Mouse (Mus musculus) thymus, postnatal 36 days (tissue): ENCODE results near the gene Csk.

Source experiments
- DNase-seq, 2 experiments: peaks; one replicate each; pipeline ENCODE4 v3.0.0; 2022; ENCODE audit warnings: mixed read lengths in 2 of 2

Csk gene

DNA sequence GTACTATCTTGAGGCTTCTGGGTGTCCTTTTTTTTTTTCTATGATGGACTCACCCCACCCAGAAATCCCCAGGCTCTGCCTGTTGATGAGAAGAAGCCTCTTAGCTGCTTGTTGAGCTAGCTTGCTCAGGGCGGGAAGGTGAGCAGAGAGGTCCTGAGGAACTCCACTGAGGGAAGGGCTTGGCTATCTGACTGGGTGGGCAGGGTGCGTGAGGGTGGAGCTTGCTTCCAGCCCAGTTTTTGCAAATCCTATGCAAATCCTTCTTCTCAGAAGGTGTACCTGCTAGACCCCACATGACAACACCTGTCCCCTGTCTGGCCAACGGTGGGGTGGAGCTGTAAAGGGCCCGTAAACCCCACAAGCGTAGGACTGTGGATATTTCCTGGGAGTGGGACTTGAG lies at the start of gene Csk:
TSS of gene Csk (minus strand) at position 349 of the 400 bp plus-strand sequence.
- peak; percentile 21 to 23 for DNase-seq

DNA sequence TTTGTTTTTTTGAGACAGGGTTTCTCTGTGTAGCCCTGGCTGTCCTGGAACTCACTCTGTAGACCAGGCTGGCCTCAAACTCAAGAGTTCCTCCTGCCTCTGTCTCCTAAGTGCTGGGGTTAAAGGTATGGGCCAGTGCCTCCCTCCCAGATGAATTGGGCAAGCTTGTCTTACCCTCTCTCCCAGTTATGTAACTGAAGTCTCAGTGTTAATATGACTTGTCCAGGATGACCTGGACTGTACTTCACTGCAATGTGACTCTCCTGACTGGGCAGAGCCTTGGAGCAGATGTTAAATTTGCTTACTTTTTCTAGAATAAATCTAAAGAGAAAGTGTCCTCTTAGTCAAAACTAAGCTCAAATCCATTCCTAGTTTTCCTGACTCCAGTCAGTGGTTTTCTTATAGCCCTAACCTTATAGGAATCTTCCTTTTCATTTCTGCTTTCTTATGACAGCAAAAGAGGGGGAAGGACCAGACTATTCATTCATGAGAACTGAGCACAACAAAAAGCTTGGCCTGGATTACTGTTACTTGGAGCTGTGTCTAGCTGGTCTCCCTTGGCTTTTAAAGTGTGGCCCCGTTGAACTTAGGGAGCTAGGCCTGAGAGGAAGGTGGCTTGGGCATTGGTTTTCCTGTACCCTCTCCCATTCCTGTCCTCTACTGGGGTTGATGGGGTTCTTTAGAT lies 45.2 kb upstream of the Csk start:
- DNase-seq = no peak

DNA sequence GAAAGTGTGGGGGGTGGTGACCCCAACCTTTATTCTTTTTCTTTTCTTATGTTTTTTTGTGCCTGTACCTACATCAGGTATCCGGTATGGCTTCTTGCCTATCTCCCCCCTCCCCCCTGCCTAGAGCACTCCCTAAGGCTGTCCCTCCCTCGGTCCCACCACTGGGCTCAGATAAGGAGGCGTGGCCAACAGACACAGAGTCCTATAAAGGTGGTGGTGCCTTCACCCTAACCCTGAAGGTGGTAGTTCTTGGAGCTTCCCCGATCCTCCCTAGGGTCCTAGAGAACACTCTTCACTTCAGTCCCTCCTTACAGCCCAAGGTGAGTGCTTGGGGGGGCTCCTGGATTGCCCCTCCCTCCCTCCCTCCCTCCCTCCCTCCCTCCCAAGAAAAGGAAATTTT lies 43.9 kb upstream of the Csk start:
- no peak for DNase-seq

DNA sequence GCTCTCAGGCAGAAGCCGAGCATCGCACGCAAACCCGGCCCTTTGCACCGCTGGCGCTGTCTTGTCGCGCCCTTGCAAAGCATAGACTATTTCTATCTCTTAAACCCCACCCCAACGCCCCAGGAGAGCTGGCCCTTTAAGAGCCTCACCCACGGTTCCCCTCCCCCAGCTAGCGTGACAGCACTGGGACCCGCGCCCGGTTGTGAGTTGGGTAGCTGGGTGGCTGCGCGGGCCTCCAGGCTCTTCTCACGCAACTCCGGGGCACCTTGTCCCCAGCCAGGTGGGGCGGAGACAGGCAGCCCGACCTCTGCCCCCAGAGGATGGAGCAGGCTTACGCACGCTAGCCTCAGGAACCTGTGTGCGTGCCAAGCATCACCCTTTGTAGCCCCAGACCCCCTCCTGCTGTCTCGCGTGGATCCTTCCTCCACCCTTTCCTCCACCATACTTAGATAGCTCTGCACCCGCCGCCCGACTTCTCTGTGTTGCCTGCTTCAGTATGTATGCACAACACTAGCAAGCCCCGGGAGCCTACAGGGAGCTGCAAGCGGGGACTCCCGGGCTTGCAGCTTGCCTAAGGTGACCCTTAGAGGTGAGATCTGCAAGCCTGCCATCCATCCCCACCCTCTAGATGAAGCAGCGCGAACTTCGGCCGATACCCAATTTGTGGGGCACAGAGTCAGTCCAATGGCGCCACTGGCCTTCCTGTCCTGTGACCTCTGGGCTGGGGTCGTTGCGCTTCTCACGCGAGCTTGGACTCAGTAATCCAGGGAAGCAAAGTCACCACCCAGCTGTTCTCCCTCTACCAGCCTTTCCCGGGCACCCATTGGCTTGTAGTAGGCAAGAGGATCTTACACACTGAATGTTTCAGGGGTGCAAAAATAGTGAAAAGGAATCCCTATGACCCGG lies 43.2 kb upstream of the Csk start:
- DNase-seq = peak in 1 of 2 experiments; percentile 20

DNA sequence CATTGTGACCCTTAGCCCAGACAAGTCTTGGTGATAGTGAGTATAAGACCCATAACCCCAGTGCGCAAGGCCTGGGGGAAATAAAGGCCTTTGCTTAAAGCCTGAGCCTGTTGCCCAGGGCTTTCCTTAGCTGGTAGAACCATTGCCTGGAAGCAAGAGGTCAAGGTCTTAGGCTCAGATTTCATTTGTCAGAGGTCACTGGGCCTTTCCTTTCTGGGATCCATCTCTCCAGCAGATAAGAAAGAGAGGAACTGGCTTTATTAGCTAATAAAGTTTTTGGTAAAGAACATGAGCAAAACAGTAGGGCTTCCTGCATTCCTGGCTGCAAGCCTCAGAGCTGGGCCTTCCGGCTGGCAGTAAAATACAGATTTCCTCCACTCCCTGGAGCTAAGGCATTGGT lies 40.7 kb upstream of the Csk start:
- DNase-seq = no peak

DNA sequence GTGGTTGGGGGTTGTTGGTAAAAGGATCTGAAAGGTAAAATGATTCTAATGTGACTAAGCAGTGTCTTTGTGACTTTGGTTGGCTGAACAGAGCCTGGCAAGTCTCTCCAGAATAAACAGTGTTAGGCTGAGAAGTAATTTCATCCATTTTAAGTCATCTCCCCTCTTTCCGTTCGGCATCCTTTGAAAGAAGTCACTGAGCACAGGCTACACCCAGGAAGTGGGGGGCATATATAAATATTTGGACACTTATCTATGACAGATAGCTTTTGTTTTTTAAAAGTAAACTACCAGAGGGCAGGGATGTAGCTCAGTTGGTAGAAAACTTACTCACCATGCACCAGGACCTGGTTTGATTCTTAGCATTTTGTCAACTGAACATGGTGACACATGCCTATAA lies 35.2 kb upstream of the Csk start:
- DNase-seq = no peak

DNA sequence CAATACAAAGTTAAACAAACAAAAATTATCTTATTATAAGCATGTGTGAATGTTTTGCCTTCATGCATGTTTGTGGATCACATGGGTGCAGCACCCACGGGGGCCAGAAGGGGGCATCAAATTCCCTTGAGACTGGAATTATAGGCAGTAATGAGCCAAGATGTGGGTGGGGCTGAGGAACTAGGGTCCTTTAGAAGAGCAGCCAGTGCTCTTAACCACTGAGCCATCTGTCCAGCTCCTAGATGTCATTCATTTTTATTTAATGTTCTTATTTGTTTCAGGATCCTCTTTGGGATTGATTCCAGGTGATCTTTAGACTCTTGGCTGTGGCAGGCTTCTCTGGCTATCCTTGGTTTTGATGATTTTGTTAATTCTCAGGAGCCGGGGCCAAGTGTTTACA lies 34.7 kb upstream of the Csk start:
- DNase-seq = peak in 1 of 2 experiments; percentile 33

DNA sequence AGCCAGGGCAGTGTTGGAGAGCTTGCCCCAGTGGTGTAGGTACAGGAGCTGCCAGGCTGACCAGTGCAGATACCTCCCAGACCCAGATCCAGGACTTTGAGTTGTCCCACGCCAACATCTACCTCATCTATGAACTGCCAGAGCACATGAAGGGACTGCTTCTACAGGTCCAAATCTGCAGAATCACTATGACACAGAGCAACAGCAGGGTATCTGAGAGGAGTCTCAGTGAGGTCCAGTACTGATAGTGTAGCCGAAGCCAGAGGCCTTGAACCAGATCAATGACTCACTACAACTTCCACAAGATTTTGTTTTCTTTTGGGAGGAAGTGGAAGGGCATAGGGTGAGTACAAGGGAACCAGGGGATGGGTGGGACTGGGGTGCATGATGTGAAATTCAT lies 34.3 kb upstream of the Csk start, which contains the start of gene Cyp1a1:
TSS of gene Cyp1a1 (plus strand) at position 178 of the 400 bp plus-strand sequence.
- DNase-seq = no peak

DNA sequence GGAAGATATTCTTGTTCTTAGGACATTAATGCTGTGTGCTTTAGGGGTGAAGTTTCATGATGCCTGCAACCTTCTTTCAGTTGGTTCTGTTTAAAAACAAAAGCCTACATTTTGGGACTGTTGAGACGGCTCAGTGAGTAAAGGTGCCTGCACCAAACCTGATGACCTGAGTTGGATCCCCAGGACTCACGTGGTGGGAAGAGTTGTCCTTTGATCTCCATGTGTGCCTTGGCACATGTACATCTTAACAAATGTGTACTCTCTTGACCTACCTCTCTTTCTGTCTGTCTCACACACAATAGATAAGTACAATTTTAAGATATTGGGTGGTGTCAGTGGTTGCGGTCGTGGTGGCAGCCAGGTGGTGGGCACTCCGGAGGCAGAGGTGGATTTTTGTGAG lies 32.6 kb upstream of the Csk start:
- DNase-seq = no peak

DNA sequence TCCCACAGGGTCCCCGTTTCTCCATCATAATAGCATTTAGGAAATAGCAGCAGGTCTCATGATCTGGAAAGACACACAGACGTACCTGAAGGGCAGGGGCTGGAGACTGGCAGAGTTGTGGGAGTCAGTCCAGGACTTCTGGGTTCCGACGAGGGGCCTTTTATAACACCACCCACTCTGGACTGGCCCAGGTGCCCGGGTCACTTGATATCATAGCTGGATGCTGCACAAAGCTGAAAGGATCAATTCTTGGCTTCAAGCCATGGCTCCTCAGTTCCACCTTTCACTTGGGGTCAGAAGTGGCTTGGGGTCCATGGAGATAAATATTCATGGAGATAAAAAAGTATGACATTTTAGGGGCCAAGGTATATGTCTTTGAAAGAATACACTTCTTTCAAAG lies 30.1 kb upstream of the Csk start, which contains the start of gene Cyp1a2:
TSS of gene Cyp1a2 (minus strand) at position 184 of the 400 bp plus-strand sequence.
- no peak for DNase-seq

DNA sequence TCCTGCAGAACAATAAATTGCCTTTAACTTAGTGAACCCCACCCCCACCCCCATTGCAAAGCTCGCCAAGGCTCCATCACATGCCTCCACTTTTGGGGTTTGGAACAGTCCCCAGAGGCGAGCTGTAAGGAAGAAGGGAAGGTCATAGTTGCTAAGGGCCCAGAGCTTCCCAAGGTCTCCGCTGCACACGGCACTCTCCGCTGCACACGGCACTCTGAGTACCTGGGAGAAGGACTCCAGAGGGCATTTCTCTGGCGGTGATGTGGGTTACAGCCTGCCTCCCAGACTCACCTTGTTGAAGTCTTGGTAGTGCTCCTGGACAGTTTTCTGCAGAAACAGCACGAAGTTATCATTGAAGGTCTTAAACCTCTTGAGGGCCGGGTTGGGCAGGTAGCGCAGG lies 28.0 kb upstream of the Csk start:
- DNase-seq = no peak

DNA sequence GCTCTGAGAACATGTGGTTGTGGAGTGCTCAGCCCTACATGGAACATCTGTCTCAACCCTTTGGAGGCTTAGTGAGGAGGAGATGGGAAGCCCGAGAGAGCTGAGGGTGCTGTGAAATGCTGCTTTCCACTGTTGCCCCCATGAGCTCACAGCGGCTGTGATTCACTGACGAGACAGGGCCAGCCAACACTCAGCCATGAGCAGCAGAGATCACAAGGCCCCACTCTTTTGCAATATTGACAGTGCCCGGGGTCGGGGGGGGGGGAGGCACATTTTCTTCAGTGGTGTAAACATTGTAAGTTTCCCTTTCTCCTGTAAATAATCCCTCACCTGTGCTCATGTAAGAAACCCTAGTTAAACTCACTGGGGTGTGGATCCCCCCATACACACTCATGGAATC lies 18.1 kb upstream of the Csk start:
- DNase-seq = no peak

DNA sequence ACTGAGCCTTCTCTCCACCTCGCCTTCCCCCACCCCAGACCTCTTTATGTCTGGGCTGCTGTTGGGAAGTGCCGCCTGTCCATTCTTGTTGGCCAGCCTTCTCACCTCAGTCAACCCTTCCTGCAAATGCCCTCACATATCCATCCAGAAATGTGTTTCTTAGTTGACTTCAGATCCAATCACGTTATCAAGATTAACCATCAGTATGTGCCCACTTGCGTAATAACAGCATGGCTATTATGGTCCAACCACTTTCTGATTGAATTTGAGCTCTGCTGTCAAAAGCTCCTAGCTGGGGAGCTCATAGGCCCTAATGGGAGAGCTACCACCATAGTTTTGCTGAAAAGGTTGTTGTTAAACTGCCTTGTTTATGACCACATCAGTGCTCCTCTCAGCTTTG lies 17.6 kb upstream of the Csk start:
- DNase-seq = no peak

DNA sequence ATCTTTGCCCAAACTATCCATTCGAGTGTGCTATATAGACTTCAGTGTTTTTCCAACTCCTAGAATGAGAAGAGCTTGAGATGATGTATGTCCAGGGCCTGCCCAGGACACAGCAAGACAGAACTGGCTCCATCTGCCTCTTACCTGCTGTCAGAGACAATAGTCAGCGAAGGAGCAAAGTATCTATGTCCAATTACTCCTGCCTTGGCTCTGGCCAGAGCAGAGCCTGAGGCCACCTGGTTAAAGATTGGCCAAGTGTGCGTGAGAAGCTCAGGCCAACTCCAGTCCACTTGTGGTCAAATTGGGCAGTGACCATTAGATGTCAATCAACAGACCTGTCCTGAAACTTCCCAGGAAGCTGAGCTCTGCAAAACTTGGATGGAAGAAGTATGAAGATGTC lies 16.1 kb upstream of the Csk start:
- DNase-seq = no peak

DNA sequence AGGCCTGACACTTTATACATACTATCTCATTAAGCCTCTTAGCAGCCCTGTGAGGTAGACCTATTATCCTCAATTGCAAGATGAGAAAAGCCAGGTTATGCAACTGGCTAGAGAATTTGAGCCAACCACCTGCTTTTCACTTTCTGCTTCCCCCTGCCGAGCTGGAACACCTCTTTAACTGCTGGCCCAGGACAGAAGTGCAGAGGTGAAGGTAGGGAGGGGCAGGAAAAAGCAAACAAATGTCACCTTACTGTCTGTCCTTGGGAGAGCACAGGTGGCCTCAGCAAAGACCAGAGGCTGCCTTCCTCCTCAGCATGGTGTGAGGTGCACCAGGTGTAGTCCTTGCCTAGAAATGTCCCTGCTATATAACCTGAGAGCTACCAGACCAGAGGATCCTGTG lies 14.8 kb upstream of the Csk start:
- no peak for DNase-seq

DNA sequence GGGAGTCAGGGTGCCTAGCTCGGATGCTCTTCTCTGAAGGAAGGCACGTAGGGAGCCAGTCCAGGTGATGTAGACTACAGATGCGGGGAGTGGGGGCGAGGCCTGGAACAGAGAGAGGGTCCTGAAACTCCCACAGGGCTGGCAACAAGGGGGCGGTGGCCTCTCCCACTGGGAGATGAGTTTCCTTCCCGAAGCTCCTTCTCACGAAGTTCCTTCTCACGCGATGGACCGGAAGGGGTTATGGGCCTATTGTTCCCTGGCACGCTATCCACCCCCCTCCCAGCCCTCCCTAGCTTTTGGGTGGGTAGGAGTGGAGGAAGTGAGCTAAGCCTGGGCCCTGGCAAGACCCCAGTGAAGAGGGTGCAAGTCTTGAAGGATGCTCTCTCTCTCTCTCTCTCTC lies 14.4 kb upstream of the Csk start:
- DNase-seq = peak in 1 of 2 experiments; percentile 18

DNA sequence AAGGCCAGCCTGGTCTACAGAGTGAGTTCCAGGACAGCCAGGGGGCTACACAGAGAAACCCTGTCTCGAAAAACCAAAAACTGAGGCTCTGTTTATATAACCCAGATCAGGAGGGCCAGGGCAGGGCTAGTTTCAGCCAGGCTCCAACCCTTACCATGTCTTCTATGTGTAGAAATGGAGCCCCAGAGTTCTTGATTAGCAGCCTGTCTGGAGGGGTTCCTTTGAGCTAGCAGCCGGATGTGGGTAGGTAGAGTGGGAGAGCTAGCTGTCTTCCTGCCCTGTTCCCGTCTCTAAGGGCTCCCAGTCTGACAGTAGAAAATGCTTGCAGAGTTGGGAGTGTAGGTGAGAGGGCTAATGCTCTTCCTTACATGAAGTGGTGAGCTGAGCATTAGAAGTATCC lies 13.7 kb upstream of the Csk start:
- peak; percentile 48 to 64 for DNase-seq

DNA sequence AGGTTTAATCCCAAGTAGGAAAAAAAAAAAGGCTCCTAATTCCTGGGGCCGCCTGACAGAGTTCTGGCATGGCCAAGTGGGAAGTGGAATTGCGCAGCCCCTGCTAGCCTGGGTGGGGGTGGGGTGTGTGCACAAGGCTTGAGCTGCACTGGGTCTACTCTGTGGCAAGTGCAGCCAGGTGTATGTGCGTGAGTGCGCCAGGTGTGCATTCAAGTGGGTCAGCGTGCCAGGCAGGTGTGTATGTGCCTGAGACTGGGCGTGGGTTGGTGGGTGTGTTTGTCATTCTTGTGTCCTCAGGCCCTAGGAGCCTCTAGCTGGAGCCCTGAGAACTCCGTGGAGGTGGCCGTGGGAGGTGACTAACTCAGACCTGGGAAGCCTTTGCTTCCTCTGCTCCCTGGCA lies 13.1 kb upstream of the Csk start:
- peak; percentile 27 to 68 for DNase-seq

DNA sequence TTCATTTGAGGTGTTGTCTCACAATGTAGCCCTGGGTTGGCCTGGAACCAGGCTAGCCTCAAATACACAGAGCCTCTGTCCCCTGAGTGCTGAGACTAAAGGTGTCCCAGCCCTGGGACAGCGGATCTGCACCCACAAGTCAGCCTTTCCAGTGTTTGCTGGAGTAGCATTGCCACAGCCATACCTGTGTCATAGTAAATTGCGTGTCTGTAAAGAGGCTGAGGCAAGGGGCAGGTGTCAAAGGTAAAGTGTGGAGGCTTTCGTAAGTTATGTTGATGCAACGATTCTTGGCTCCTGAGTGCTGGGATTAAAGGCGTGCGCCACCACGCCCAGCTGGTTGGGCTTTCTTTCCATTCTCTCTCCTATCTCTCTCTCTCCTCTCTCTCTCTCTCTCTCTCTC lies 11.2 kb upstream of the Csk start:
- DNase-seq = no peak

DNA sequence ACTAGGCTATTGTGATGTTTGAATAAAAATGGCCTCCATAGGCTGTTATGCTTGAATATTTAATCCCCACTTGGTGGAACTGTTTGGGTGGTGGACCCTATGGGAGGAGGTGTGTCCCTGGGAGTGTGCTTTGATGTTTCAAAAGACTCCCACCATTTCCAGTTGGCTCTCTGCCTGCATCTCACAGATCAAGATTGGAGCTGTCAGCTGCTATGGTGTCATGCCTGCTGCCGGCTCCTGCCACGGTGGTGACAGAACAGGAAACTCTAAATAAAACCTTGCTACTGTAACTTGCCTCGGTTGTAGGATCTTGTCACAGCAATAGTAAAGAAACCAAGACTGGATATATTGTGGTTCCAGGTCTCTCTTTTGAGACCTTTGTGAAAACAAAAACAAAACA lies 8.1 kb upstream of the Csk start:
- no peak for DNase-seq

DNA sequence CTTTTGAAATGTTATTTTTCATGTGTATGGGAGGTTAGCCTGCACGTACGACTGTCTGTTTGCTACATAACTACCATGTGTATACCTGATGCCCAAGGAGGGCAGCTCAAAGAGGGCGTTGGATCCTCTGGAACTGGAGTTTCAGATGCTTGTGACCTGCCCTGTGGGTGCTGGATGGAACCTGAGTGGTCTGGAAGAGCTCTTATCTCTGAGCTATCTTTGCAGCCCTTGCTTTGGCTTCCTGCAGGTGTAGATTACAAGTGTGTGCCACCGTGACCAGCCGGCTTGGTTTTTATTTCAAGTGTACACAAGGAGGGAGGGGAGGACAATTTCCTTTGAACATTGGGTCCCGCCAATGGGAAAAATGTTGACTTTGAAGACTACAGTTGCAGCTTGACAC lies 7.1 kb upstream of the Csk start:
- DNase-seq = peak in 1 of 2 experiments; percentile 19

DNA sequence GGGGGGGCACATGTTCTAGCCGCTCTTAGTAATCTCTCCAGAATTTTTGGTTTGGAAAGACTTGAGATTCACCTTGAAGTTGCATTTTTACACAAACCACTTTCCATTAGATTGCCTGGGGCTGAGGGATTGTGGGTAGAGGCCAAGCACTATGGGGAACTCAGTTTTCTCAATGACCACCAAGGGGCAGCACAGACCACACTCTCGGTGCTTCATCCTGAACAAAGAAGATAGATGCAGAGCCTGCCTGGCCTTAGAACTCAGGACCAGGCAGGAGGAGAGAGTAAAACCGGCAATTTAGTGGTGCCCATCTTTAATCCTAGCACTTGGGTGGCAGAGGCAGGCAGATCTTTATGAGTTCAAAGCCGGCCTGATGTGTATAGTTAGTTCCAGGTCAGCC lies 6.3 kb upstream of the Csk start:
- DNase-seq = peak; percentile 79 to 80

DNA sequence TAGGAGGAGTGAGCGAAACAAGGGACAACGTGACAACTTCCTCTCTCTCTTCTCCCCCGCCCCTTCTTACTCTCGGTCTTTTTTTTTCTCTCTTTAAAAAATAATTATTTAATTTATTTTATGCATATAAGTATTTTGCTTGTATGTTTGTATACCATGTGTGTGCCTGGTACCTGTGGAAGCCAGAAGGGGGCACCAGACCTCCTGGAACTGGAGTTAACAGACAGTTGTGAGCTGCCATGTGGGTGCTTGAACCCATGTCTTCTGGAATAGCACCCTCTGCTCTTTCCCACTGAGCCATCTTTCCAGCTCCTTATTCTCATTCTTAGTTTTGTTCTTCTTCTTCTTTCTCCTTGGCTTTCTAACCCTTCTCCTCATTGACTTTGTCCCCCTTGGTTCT lies 5.5 kb upstream of the Csk start:
- DNase-seq = peak in 1 of 2 experiments; percentile 30

DNA sequence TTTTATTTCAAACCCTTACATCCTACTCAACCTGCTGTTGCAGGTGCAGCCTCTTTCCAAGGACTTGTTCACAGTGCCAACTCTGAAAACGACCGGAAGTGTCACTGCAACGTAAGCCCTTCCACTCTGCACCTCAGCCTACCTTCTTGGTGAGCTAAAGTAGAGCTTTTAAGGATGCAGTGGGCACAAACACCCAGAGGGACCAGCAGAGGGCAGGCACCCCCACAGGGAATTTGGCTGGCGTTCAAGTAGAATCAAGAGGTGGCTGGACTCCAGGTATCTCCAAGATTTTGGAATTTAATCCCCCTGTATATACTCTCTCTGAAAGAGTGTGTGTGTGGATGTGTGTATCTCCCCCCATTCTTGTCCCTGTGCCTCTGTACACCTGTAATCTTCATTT lies 4.4 kb upstream of the Csk start:
- DNase-seq = no peak
